Mouse (Mus musculus) hindlimb bud, embryonic 11.5 days (tissue): ENCODE measurements around the gene Rpl3.

Experiments used
- DNase-seq: peaks from one replicate; pipeline ENCODE4 v3.0.0-alpha.2; 2012; ENCODE audit warnings: low read depth, low spot score; ENCODE audit errors: extremely low spot score

Gene Rpl3

DNA sequence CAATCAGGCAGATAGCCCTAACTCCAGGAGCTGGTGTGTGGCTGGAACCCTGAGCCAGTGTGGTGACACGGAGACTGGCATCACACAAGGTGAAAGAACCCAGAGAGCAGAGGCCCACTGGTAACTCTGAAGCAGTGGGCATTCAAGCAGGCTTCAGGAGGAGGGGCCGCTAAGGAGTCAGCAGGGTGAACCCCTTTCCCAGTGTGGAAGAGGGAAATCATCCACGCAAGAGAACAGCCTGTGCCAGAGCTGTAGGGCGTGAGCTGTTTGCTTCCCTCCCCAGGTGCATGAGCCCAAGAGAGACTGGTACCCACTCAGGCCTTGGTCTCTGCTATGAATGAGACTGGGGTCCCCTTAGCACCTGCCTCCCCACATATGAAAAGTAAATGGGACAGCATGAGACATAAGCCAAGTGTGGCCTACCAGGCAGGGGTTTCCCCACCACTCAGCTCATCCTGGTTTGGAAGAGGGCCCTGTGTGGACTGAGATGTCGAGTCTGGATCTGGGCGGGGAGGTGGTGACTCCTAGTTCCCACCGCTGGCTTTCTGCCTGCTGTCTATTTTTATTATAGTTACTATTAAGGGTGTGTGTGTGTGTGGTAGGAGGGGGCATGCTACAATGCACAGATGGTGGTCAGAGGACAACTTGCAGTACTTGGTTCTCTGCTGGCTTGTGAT, 19.0 kb downstream of the Rpl3 start:
- no peak for DNase-seq

DNA sequence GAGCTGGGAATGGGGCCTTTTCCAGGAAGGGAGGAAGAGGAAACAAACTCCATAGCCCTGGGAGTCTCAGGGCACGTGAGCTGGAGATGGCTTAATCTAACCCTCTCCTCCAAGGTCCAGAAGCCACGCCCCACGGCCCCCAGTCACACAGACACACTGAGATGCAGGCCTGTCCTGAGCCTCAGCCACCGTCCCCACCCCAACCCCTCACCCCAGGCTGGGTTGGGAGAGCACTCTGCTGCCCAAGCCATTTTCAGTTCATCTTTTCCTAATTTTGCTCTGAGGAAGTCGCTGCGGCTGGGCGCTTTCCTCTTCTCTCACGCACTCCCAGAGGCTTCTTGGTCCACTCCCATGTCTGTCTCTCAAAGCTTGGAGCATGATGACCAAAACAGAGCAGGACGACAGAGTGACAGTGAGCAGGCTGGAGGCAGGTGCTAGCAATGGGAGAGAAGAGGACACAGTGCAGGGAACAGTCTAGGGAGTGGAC, 19.7 kb downstream of the Rpl3 start:
- no peak for DNase-seq

DNA sequence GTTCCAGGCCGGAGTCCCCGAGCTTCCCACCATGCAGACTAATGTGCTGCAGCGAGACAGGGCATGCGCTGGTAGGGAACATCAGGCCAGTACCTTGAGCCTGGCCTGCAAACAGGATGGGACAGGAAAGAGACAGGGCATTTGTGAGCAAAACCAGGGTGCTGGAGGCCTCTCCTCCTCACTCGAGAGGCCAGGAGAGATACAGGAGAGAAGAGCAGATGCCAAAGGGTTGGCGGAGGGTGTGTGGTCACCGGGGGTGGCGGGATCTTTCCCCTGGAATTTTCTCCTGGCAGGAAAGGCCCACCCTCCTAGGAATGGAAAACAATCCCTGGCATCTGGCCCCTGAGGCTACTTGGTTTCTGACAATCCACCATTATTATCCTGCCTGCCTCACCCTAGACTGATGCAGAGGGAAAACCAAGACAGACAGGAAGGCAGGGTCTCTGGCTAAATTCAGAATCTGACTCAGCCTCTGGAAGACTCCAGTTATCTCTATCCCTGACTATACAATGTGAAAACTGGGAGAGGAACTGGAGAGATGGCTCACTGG, 21.5 kb downstream of the Rpl3 start:
- DNase-seq, result no peak

DNA sequence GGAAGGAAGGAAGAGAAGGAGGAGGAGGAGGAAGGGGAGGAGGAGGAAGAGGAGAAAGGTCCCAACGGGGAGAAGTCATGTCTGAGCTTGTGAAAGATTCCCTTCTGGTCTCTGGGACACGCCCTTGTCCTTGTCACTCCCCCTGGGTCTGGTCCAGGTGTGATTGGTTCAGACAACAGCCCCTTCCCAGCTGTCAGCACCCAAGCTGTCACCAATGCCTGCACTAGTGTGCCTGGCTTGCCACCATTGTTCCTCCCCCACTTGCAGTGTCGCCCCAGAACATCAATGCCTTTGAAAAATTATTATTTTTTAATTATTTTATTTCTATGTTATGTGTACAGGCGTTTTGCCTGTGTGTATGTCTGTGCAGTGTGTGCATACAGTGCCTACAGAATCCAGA, 22.5 kb downstream of the Rpl3 start:
- no peak for DNase-seq

DNA sequence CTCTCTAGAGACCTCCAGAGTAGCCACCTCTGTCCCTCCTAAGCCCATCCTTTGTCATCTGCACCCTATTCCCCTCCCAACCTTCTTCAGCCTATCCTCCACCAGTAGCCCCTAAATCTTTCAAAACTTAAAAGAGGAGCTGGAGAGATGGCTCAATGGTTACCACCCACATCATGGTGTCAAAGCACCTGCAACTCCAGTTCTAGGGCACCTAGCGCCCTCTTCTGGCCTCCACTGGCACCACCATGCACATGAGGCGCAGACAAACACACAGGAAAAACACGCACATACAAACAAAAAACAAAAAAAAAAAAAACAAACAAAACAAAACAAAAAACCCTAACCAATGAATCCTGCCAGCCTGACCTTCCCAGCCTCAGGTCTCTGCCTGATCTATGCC, 25.1 kb downstream of the Rpl3 start:
- no peak for DNase-seq

DNA sequence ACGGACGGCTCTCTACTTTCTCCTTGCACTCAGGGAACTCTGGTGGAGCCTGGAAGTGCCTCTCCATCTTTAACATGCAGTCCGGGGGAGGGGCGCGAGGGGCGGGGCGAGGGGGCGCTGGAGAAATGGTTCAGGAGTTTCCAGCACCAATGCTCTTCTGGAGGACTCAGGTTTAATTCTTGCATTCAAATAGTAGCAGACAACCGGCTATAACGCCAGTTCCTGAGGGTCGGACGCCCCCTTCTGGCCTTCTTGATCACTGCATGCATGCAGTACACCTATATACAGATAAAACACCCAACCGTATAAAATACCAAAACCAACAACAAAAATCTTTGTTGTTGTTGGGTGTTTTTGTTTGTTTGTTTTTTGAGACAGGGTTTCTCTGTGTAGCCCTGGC, 26.3 kb downstream of the Rpl3 start:
- DNase-seq, result no peak

DNA sequence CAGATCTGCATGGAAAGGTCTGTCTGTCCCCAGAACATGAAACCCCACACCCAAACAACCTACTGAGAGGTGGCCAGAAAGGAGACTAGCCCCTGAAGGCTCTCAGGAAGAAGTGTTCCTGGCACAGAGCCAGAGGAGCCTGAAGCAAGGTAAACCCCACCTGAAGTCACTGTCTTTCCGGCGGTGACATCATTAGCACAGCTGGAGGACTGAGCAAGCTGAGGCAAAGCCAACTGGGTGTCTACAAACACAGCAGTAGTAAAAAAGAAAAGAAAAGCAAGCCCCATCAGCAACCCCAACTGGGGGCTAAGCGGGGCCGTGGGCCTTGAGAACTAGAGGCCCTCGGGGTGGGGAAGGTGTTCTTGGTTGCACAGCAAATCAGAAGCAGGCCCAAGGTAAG, 26.7 kb downstream of the Rpl3 start:
- DNase-seq, result no peak

DNA sequence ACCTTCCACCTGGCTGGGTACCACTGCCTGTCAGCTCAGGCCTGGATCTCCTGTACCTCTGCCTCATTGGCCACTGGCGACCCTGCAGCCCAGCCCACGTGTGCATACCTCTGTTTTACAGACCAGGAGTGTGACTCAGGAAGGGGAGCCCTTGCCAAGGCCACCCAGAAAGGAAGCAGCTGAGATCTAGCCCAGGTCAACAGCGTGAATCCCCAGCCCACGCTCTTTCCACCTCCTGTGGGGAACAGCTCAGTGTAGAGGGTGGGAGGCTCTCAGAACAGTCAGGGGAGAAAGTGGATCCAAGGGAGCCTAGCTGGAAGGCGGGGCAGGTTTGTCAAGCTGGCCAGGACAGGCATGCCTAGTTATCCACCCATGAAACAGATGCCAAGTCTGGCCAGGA, 28.8 kb downstream of the Rpl3 start:
- no peak for DNase-seq

DNA sequence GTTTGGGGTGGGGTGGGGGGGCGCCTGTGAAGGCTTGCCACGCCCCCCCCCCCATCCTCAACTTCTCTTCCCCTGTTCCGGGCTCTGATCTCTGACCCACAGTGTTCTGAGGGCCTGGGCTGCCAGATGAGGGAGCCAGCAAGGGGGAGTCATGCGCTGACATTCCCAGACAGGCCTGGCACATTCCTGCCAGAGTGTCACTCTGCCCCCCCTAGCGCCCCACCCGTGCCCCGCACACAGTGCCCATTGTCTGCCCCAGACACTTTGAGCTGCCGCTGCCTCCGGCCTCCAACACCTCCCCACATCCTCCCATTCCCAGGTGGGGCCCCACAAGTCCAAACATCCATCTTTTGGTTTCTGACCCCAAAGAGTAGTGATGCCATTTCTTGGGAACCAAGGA, 29.3 kb downstream of the Rpl3 start:
- DNase-seq, result no peak

DNA sequence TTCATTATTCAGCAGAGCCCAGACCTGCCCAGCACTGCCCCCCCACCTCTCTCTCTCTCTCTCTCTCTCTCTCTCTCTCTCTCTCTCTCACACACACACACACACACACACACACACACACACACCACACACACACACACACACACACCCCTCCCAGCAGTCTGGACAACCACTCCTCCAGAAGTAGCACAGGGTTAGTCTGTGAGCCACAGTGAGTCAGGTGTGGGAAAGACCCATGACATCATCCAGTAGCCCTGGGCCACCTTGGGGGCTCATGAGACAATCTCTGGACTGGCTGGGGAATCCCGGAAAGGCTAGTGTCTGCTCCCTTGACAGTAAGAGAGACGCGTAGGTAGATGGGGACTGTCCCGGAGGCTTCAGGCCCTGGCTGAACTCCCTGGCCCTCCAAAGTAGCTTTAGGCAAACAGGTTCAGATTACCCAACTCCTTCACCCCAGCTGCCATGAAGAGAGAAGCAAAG, 30.6 kb downstream of the Rpl3 start:
- DNase-seq, result no peak

DNA sequence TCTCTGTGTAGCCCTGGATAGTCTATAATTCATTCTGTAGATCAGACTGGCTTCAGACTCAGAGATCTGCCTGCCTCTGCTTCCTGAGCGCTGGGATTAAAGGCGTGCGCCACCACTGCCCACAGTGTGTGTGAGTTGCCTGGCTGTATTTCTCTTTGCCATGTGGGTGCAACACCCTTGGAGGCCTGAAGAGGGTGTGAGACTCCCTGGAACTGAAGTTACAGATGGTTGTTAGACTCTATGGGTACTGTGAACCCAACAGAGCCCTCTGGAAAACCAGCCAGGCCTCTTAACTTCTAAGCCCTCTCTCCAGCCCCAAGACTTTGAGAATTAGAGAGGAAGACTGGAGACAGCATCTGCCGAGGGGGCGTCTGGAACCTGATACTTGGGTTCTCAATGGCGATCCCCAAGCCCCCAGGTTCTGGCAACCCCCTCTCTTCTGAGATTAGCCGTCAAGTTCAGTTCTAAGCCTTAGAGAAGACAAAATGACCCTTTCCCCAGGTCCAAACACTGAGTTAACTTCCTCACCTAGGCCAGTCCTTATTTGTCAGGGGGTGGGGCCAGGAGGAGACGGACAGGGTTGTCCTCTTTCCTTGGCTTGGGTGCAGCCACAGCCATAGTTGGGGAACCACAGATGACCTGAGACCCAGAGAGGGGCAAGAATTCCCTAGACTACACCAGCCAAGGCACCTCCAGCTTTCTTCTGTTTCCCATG, 31.2 kb downstream of the Rpl3 start:
- DNase-seq, result no peak

DNA sequence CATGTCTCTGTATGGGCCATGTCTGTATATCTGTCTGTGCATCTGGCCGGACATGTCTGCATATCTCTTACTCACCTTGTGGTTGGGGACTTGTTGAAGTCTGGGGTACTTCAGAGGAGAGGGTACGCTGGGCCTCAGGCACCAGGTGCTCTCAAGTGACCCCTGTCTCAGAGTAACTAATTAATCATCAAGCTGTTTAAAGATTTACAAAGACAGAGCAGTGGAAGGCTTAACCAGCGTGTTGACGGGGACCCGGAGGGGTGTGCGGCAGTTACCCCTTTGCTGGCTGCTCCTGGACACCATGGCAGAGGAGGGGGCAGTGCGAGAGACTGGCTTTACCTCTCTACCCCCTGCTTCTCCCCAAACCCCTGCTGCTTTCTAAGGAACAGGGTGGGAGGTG, 32.1 kb downstream of the Rpl3 start:
- no peak for DNase-seq

DNA sequence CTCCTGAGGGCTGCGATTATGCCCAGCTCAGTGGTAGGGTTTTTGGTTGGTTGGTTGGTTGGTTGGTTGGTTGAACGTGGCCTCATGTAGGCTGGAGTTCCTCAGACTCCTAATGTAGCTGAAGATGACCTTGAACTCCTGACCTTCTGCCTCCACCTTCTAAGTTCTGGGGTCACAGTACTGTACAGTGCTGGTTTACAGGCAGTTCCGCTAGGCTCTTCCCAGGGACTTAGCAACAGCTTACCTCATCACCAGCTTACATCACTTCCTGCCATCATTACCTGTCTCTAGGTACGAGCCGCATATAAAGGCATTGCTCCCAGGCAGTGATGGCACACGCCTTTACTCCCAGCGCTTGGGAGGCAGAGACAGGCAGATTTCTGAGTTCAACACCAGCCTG, 33.5 kb downstream of the Rpl3 start:
- no peak for DNase-seq

DNA sequence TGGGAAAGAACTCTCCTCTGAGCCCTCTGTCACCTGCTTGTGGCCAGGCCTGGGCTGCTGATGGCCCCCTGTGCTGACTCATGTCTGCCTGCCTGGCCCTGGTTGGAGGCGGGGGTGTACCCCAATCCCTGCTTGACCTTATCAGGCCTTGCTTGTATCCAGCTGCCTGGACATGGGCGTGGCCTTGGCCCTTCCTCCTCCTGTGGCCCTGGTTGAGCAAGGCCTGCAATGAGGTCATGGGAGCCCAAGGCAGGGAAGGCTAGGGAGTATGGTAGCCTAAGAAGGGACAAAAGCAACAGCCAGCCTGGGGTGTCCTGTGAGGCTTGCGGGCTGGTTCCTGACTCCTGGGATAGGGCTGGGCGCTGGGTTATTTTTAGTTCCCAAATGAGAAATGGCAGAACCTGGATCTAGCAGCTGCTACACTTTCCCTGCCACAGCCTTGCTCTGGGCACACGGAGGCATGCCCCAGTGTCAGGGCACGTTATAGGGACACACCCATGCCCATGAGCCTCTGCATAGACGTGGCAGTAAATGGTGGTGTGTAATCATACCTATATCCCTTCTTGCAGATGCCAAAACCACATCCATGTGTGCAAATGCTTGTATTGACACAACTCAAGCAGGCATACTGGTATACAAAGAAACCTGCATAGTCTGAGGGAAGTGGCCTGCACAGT, 37.5 kb downstream of the Rpl3 start:
- no peak for DNase-seq

DNA sequence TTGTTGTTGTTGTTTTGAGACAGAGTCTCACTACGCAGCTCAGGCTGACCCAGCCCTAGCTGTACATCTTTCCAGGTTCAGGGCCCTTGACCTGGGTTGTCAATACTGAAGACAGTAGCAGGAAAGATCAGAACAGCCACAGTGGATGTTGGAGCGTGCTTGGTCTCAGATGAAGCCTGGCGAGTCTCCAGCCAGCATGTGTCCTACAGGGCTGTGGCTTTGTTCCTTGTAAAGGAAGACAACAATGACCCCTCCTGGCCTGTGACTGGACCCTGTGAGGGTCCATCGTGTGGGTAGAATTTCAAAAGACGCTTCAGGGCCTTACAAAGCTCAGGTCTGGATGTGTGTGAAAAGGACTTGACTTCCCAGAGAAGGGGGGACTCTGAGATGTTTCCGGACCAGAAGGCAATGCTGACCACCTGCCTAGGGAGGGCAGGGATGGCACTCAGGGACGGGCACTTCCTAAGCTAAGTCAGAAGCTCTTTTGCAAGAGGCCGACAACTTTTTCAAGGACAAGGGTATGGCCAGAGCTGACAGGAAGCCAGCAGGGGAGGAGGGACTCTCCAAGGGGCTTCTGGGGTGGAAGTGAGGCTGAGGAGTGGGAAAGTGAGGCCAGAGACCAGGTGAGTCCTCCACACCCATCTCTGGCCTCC, 38.2 kb downstream of the Rpl3 start:
- DNase-seq, result no peak

DNA sequence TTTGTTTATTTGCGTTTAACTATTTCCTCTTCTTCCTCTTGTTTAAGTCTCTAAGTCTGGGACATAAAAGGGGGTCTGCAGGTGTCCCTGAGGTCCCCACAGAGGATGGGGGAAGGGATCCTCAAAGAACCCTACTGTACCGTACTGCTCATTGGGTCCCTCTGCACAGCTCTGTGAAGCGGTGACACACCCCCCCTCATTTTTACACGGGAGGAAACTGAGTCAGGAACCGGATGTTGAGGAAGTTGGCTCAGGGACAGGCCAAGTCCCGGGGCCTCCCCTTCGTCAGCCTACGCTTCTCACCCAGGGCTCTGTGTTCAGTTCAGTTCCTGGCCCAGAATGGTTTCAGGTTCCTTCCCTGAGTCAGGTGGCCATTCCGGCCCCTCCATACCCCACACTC, 39.9 kb downstream of the Rpl3 start:
- DNase-seq, result no peak

DNA sequence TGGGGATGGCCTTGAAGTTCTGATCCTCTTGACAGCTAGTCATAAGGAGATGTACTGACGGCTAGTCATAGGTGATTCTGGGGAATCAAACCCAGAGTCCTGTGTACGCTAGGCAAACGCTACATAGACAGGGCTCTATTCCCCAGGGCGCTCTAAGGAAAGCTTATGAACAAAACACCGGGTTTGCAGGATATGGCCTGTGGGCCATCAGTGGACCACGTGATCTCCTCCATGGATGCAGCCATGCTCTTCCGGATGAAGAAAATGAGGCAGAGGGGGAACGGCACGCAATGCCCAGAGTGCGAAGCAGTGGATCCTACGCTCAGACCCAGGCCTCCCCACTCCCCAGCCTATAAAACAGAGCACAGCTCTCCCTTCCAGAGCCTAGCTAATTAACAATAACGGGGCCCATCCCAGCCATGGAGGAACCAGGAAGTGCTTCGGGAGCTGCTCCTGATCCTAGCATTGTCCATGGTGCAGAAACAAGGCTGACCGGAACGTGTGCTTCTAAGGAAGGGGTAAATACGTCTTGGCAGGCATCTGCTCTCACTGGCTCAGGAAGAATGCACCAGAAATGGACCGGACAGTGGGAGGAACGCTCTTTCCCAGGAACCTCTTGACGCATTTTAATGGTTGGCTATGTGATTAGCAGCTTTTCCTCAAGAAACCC, 40.4 kb downstream of the Rpl3 start:
- no peak for DNase-seq

DNA sequence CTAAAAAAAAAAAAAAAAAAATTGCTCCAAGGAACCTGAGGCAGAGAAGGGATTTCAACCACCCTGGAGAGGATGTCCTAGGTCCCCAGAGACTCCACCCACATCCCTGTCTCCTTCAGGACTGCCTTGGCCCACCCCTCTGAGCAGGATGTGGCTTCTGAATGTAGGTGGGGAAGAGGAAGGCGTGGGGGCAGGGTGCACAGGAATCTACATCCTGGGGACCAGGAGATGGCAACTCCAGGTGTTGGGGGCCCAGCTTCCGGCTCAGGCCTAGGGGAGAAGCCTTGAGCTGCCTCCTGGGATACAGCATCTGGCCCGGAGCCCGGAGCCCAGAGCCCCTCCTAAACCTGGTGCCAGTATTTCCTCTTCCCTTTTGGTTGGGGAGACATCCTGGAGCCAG, 41.6 kb downstream of the Rpl3 start:
- DNase-seq, result no peak

DNA sequence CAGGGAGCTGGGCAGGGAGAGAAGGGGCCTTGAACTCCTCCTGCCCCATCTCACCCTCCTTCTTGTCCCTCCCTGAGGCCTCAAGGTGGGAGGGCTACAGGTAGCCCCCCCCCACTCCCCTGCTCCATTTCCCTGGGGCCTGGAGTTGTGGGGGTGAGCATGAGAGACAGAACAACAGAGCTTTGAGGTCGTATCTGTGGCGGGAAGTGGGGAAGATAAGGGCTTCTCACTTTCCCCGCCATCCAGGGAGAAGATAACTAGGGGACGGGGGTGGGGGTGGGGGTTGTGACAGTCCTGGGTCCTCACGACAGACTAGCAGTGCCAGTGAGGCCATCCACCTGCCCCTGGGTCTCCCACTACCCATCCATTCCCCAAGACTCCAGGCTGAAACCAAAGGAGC, 43.7 kb downstream of the Rpl3 start:
- DNase-seq, result no peak

DNA sequence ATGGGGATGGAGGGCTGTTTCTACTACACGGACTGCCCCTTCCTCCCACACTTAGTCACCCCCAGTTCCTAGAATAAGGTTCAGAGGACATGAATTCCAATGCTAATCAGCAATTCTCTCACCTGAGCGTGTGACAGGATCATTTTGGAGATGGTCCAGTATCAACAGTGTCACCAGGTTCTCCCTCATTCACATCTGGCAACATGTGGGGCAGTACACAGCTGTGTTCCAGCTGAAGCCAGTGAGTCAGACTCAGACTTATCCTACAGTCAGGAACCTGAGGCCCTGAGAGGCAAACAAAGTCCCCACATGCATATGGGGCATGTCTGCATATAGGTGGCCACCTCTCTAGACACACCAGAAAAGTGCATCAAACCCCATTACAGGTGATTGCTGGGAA, 44.4 kb downstream of the Rpl3 start:
- DNase-seq, result no peak

DNA sequence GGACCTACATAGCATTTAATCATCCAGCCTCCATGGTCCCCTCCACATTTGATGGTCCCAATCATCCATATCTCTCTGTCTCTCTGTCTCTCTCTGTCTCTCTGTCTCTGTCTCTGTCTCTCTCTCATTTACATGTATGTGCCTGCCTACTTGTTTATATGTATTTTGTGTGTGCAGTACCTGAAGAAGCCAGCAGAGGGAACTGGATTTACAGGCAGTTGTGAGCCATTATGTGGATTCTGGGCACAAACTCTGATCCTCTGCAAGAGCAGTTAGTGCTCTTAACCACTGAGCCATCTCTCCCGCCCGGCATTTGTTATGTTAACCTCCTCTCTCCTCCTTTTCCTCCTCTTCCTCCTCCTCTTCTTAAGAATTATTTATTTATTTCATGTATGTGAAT, 45.9 kb downstream of the Rpl3 start:
- DNase-seq, result no peak
